Mouse (Mus musculus) MEL (cell line): ENCODE data around the gene Abcc9. TPM values are rescaled to one million over a fixed set of nuclear protein-coding genes. Genes with fewer than 3 reads are reported as not detected.

Source experiments
- DNase-seq: peaks from one replicate; pipeline ENCODE4 v3.0.0; 2011; ENCODE audit warnings: low read depth, low spot score
- H3K27ac ChIP-seq: 2 replicates; pipeline ENCODE4 v1.5.1; 2012; ENCODE audit warnings: low read depth, mild to moderate bottlenecking, control low read depth, low read length, moderate library complexity; ENCODE audit not compliant: control insufficient read depth
- H3K27me3 ChIP-seq, 2 experiments: fragments of 150-350 bp in 1 of 2; sonication (generic) in 1 of 2; 2 replicates each; pipeline ENCODE4 v1.6.1; 2012; ENCODE audit warnings: low read length in 2 of 2, mild to moderate bottlenecking in 2 of 2, improper control_type of control experiment in 1 of 2, moderate library complexity in 1 of 2; ENCODE audit not compliant: insufficient read depth in 2 of 2, control insufficient read depth in 1 of 2
- H3K36me3 ChIP-seq, 2 experiments: 2 replicates each; pipeline ENCODE4 v1.6.1; 2012 to 2014; ENCODE audit warnings: low read length in 2 of 2, improper control_type of control experiment in 1 of 2, inconsistent platforms in 1 of 2, mild to moderate bottlenecking in 1 of 2; ENCODE audit not compliant: insufficient read depth in 2 of 2, control insufficient read depth in 1 of 2
- H3K4me1 ChIP-seq, 2 experiments: fragments of 150-350 bp in 1 of 2; sonication (generic) in 1 of 2; 2 replicates each; pipeline ENCODE4 v1.6.1; 2012; ENCODE audit warnings: low read length in 2 of 2, improper control_type of control experiment in 1 of 2, mild to moderate bottlenecking in 1 of 2; ENCODE audit not compliant: insufficient read depth in 2 of 2, control insufficient read depth in 1 of 2
- H3K4me3 ChIP-seq, 2 experiments: fragments of 150-350 bp in 1 of 2; sonication (generic) in 1 of 2; 2 replicates each; pipeline ENCODE4 v1.5.1; 2012; ENCODE audit warnings: low read depth in 2 of 2, low read length in 2 of 2, mild to moderate bottlenecking in 2 of 2, moderate library complexity in 2 of 2, control low read depth in 1 of 2, improper control_type of control experiment in 1 of 2; ENCODE audit not compliant: control insufficient read depth in 1 of 2, insufficient read depth in 1 of 2
- H3K79me2 ChIP-seq: 2 replicates; pipeline ENCODE4 v1.6.1; 2012; ENCODE audit warnings: mild to moderate bottlenecking, low read length, moderate library complexity; ENCODE audit not compliant: control insufficient read depth, poor library complexity, insufficient read depth
- H3K9ac ChIP-seq: 2 replicates; pipeline ENCODE4 v1.6.1; 2012; ENCODE audit warnings: low read depth, mild to moderate bottlenecking, control low read depth, low read length, moderate library complexity; ENCODE audit not compliant: control insufficient read depth, poor library complexity, severe bottlenecking
- H3K9me3 ChIP-seq: fragments of 150-350 bp; sonication (generic); replicated peaks from 2 replicates; pipeline ENCODE4 v1.6.1; 2012; ENCODE audit warnings: mild to moderate bottlenecking, low read length, improper control_type of control experiment, moderate library complexity; ENCODE audit not compliant: insufficient read depth
- BHLHE40 ChIP-seq: IDR thresholded peaks from 2 replicates; pipeline ENCODE4 v1.6.1; 2012; ENCODE audit warnings: low read depth, mild to moderate bottlenecking, inconsistent platforms, low read length, improper control_type of control experiment, borderline replicate concordance
- CHD1 ChIP-seq: IDR thresholded peaks from 2 replicates; pipeline ENCODE4 v1.6.1; 2012; ENCODE audit warnings: low read depth, mild to moderate bottlenecking, inconsistent platforms, low read length, improper control_type of control experiment
- CHD2 ChIP-seq: IDR thresholded peaks from 2 replicates; pipeline ENCODE4 v1.6.1; 2011; ENCODE audit warnings: low read length, improper control_type of control experiment
- CTCF ChIP-seq, 3 experiments: IDR thresholded peaks in 2 of 3; conservative IDR thresholded peaks in 1 of 3; 2 replicates each; pipeline ENCODE4 v1.5.1; 2011 to 2012; ENCODE audit warnings: low read length in 3 of 3, low read depth in 2 of 3, mild to moderate bottlenecking in 2 of 3, improper control_type of control experiment in 1 of 3, inconsistent platforms in 1 of 3, mixed read lengths in 1 of 3, moderate library complexity in 1 of 3; ENCODE audit not compliant: control insufficient read depth in 1 of 3, insufficient read depth in 1 of 3, poor library complexity in 1 of 3, severe bottlenecking in 1 of 3
- E2F4 ChIP-seq: IDR thresholded peaks from 2 replicates; pipeline ENCODE4 v1.6.1; 2011; ENCODE audit warnings: low read depth, low read length, improper control_type of control experiment, borderline replicate concordance
- ELF1 ChIP-seq: IDR thresholded peaks from 2 replicates; pipeline ENCODE4 v1.6.1; 2014; ENCODE audit warnings: low read depth, mild to moderate bottlenecking, inconsistent platforms, low read length, improper control_type of control experiment, moderate library complexity
- ETS1 ChIP-seq: IDR thresholded peaks from 2 replicates; pipeline ENCODE4 v1.6.1; 2012; ENCODE audit warnings: low read depth, mild to moderate bottlenecking, inconsistent platforms, low read length, improper control_type of control experiment, moderate library complexity
- GATA1 ChIP-seq: IDR thresholded peaks from 2 replicates; pipeline ENCODE4 v1.6.1; 2011; ENCODE audit warnings: low read depth, low read length, improper control_type of control experiment
- HCFC1 ChIP-seq: IDR thresholded peaks from 2 replicates; pipeline ENCODE4 v1.6.1; 2012; ENCODE audit warnings: low read depth, mild to moderate bottlenecking, inconsistent platforms, low read length, improper control_type of control experiment, moderate library complexity
- JUND ChIP-seq: IDR thresholded peaks from 2 replicates; pipeline ENCODE4 v1.6.1; 2011; ENCODE audit warnings: low read depth, mild to moderate bottlenecking, improper control_type of control experiment, low read length
- KAT2A ChIP-seq: conservative IDR thresholded peaks from 2 replicates; pipeline ENCODE4 v1.6.1; 2012; ENCODE audit warnings: low read depth, low read length, improper control_type of control experiment, inconsistent platforms
- MAFK ChIP-seq: IDR thresholded peaks from 2 replicates; pipeline ENCODE4 v1.6.1; 2011; ENCODE audit warnings: low read depth, mild to moderate bottlenecking, low read length, improper control_type of control experiment, borderline replicate concordance
- MAX ChIP-seq: IDR thresholded peaks from 2 replicates; pipeline ENCODE4 v1.6.1; 2011; ENCODE audit warnings: low read length, improper control_type of control experiment
- MAZ ChIP-seq: IDR thresholded peaks from 2 replicates; pipeline ENCODE4 v1.6.1; 2012; ENCODE audit warnings: low read depth, mild to moderate bottlenecking, inconsistent platforms, low read length, improper control_type of control experiment
- NELFE ChIP-seq: IDR thresholded peaks from 2 replicates; pipeline ENCODE4 v1.6.1; 2011; ENCODE audit warnings: low read depth, low read length, improper control_type of control experiment
- NRF1 ChIP-seq: IDR thresholded peaks from 2 replicates; pipeline ENCODE4 v1.6.1; 2014; ENCODE audit warnings: low read depth, mild to moderate bottlenecking, inconsistent platforms, low read length, improper control_type of control experiment, moderate library complexity; ENCODE audit not compliant: poor library complexity, insufficient read depth, severe bottlenecking
- POLR2A ChIP-seq, 2 experiments: IDR thresholded peaks; 2 replicates each; pipeline ENCODE4 v1.6.1; 2011 to 2012; ENCODE audit warnings: low read length in 2 of 2, mild to moderate bottlenecking in 2 of 2, control low read depth in 1 of 2, improper control_type of control experiment in 1 of 2, low read depth in 1 of 2, moderate library complexity in 1 of 2; ENCODE audit not compliant: control insufficient read depth in 1 of 2, insufficient read depth in 1 of 2, poor library complexity in 1 of 2
- POLR2AphosphoS2 ChIP-seq: IDR thresholded peaks from 2 replicates; pipeline ENCODE4 v1.6.1; 2011; ENCODE audit warnings: low read length, improper control_type of control experiment
- POLR2AphosphoS5 ChIP-seq: IDR thresholded peaks from 2 replicates; pipeline ENCODE4 v1.6.1; 2012; ENCODE audit warnings: low read depth, borderline replicate concordance, mild to moderate bottlenecking, inconsistent platforms, low read length, moderate library complexity, mixed read lengths
- RAD21 ChIP-seq: IDR thresholded peaks from 2 replicates; pipeline ENCODE4 v1.6.1; 2011; ENCODE audit warnings: mild to moderate bottlenecking, low read depth, low read length, improper control_type of control experiment
- RCOR1 ChIP-seq: IDR thresholded peaks from 2 replicates; pipeline ENCODE4 v1.6.1; 2012; ENCODE audit warnings: low read depth, mild to moderate bottlenecking, inconsistent platforms, low read length, improper control_type of control experiment
- SIN3A ChIP-seq: IDR thresholded peaks from 2 replicates; pipeline ENCODE4 v1.6.1; 2012; ENCODE audit warnings: low read length, improper control_type of control experiment, inconsistent platforms
- SMC3 ChIP-seq: IDR thresholded peaks from 2 replicates; pipeline ENCODE4 v1.6.1; 2011; ENCODE audit warnings: low read depth, low read length, improper control_type of control experiment
- UBTF ChIP-seq: IDR thresholded peaks from 2 replicates; pipeline ENCODE4 v1.6.1; 2012; ENCODE audit warnings: low read depth, mild to moderate bottlenecking, inconsistent platforms, low read length, improper control_type of control experiment, moderate library complexity, borderline replicate concordance; ENCODE audit not compliant: insufficient read depth
- USF1 ChIP-seq: IDR thresholded peaks from 2 replicates; pipeline ENCODE4 v1.6.1; 2014; ENCODE audit warnings: low read depth, mild to moderate bottlenecking, inconsistent platforms, low read length, improper control_type of control experiment, moderate library complexity
- USF2 ChIP-seq, 2 experiments: IDR thresholded peaks; 2 replicates each; pipeline ENCODE4 v1.6.1; 2011 to 2012; ENCODE audit warnings: improper control_type of control experiment in 2 of 2, low read length in 2 of 2, borderline replicate concordance in 1 of 2, inconsistent platforms in 1 of 2, low read depth in 1 of 2, mild to moderate bottlenecking in 1 of 2; ENCODE audit not compliant: insufficient read depth in 1 of 2
- ZKSCAN1 ChIP-seq: IDR thresholded peaks from 2 replicates; pipeline ENCODE4 v1.6.1; 2012; ENCODE audit warnings: low read depth, mild to moderate bottlenecking, inconsistent platforms, low read length, improper control_type of control experiment, moderate library complexity
- polyA plus RNA-seq, 2 experiments: library from polyadenylated mRNA; stranded (reverse) in 1 of 2; unstranded in 1 of 2; fragments of >175 nt in 1 of 2; fragments of >200 nt in 1 of 2; gene quantifications; 2 replicates each; pipeline versions ENCODE4 v1.2.1 to v1.2.4; 2012; ENCODE audit warnings: low replicate concordance in 2 of 2, low read depth in 1 of 2; ENCODE audit not compliant: insufficient read length in 2 of 2, insufficient read depth in 1 of 2, missing spikeins in 1 of 2
- total RNA-seq: library from RNA; depleted of rRNA; stranded (reverse); fragments of 300-350 nt; gene quantifications from 2 replicates; pipeline ENCODE4 v1.2.3, GENCODE M21; 2012

Abcc9 gene
- total and polyA plus RNA-seq, 3 experiments = not detected

- Histone ChIP-seq H3K36me3 (no peaks in the 10 kb centered on the region), H3K9me3 (no peaks in the 10 kb centered on the region), H3K27me3 (no peaks in the 10 kb centered on the region), H3K79me2 (no peaks in the 10 kb centered on the region), H3K4me3 (no peak overlapping the region), H3K27ac (no peak overlapping the region), H3K4me1 (no peaks in the 10 kb centered on the region), H3K9ac (no peak overlapping the region)
- TF ChIP-seq JUND = no peak
- no peak for DNase-seq
Observed at GRCm38 (mm10) chr6:142670021-142670420, 32.1 kb downstream of the Abcc9 start.

- no peak for DNase-seq
- no peaks in the 10 kb centered on the region for H3K79me2 ChIP-seq
- H3K27ac ChIP-seq = no peak overlapping the region
- no peaks in the 10 kb centered on the region for H3K36me3 ChIP-seq
- no peak overlapping the region for H3K4me3 ChIP-seq
- TF ChIP-seq RAD21 = no peak
- TF ChIP-seq NRF1 = no peak
- TF ChIP-seq SIN3A = no peak
- no peak for TF ChIP-seq SMC3
- TF ChIP-seq POLR2AphosphoS5 = no peak
- TF ChIP-seq NELFE = no peak
- TF ChIP-seq UBTF = no peak
- no peak for TF ChIP-seq JUND
- TF ChIP-seq ELF1 = no peak
- no peak for TF ChIP-seq CHD2
- TF ChIP-seq KAT2A = no peak
- TF ChIP-seq MAFK = no peak
- TF ChIP-seq MAZ = no peak
- TF ChIP-seq POLR2AphosphoS2 = no peak
- no peak for TF ChIP-seq HCFC1
- TF ChIP-seq ZKSCAN1 = no peak
- no peaks in the 10 kb centered on the region for H3K27me3 ChIP-seq
- H3K4me1 ChIP-seq = no peaks in the 10 kb centered on the region
- H3K9ac ChIP-seq = no peak overlapping the region
- H3K9me3 ChIP-seq = no peaks in the 10 kb centered on the region
Observed at GRCm38 (mm10) chr6:142669343-142669742, 32.8 kb downstream of the Abcc9 start.

GRCm38 (mm10) chr6:142668831-142669230 is 33.3 kb downstream of the Abcc9 start:
- H3K27ac ChIP-seq = no peak overlapping the region
- no peaks in the 10 kb centered on the region for H3K36me3 ChIP-seq
- H3K4me3 ChIP-seq = no peak overlapping the region
- H3K27me3 ChIP-seq = no peaks in the 10 kb centered on the region
- no peaks in the 10 kb centered on the region for H3K4me1 ChIP-seq
- H3K9me3 ChIP-seq = no peaks in the 10 kb centered on the region
- no peak overlapping the region for H3K9ac ChIP-seq
- DNase-seq = no peak
- no peaks in the 10 kb centered on the region for H3K79me2 ChIP-seq
- TF ChIP-seq ETS1 (no peak), RCOR1 (no peak), CHD1 (no peak), GATA1 (no peak), POLR2AphosphoS5 (no peak), E2F4 (no peak), USF2 (IDR thresholded peaks at IDR 0.05; ENCODE audit: borderline replicate concordance in 1 of 2, insufficient read depth in 1 of 2, low read depth in 1 of 2, low read length in 2 of 2) (no peak), CHD2 (no peak), HCFC1 (no peak), POLR2A (IDR thresholded peaks at IDR 0.05; ENCODE audit: control insufficient read depth in 1 of 2, insufficient read depth in 1 of 2, low read depth in 1 of 2, low read length in 2 of 2, poor library complexity in 1 of 2) (no peak), MAX (no peak), UBTF (no peak), CTCF (IDR thresholded peaks at IDR 0.05 in 2 of 3, conservative IDR thresholded peaks at IDR 0.05 in 1 of 3; ENCODE audit: control insufficient read depth in 1 of 3, insufficient read depth in 1 of 3, low read depth in 2 of 3, low read length in 3 of 3, poor library complexity in 1 of 3, severe bottlenecking in 1 of 3) (no peak), MAFK (no peak), SIN3A (no peak), USF1 (no peak), BHLHE40 (no peak)
